In the genomic region with DNA sequence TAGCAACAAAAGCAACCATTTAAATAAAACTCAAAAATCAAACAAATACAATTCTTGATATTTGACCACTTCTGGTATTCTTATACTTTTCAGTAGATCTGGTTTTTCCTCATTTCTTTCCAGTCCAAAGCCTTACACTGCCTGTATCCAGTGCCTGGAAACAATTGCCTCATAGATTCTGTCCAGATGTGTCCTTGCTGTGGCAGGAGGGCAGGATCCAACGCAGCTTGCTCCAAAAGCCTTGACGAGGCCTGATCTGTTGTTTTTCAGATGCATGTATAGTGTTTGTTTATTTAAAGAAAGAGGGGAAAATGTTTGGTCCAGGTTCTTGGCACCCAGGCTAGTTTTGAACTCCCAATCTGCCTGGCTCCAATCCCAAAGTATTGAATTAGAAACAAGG, we compare ENCODE assay signal across 28 mouse cellular contexts. TPM values are rescaled to one million over a fixed set of nuclear protein-coding genes. Genes with fewer than 3 reads are reported as not detected.
DNase-seq lines count a peak whose midpoint lies in the region; ATAC-seq and TF ChIP-seq lines count a peak whose summit lies in the region.
"Had no signal": no experiment of that assay in that cellular context is flagged by ENCODE, and none has a peak within 500 bp of the region (broad histone marks: within the 10 kb centered on the region; RNA-seq: fewer than 3 reads in every experiment).

No protein-coding gene starts in this region.

- 27% methylated on average over 2 of the region's 2 CpGs for WGBS in embryonic facial prominence, embryonic 11.5 days

- no peak overlapping the region for H3K9ac ChIP-seq in embryonic facial prominence, embryonic 11.5 days (replicated peaks; ENCODE audit: low read length)
- H3K9ac ChIP-seq: forebrain, embryonic 13.5 days; heart, embryonic 13.5 days; hindbrain, embryonic 14.5 days had no signal

- H3K9me3 ChIP-seq in embryonic facial prominence, embryonic 11.5 days (replicated peaks; ENCODE audit: control insufficient read depth, low read length): no peaks in the 10 kb centered on the region
- H3K9me3 ChIP-seq: forebrain, embryonic 10.5 days; forebrain, embryonic 13.5 days; G1E; heart, embryonic 10.5 days; heart, embryonic 13.5 days had no signal

- TF ChIP-seq CTCF in layer of hippocampus, adult 2 months (conservative IDR thresholded peaks at IDR 0.05): no peak

- ATAC-seq in embryonic facial prominence, embryonic 11.5 days (replicated peaks; ENCODE audit: insufficient number of reproducible peaks, low FRiP score, low TSS enrichment, low read depth): no peak
- no peak for ATAC-seq in inflammation-experienced regulatory T-cells, adult 6 months
- ATAC-seq: forebrain, embryonic 13.5 days; forebrain, embryonic 16.5 days; hindbrain, postnatal 0 days had no signal

- no peaks in the 10 kb centered on the region for H3K36me3 ChIP-seq in embryonic facial prominence, embryonic 11.5 days (replicated peaks; ENCODE audit: control insufficient read depth, insufficient read depth, low read depth, low read length)
- H3K36me3 ChIP-seq: G1E; heart, embryonic 10.5 days; heart, embryonic 13.5 days had no signal

- H3K4me1 ChIP-seq in embryonic facial prominence, embryonic 11.5 days (ENCODE audit: control insufficient read depth, insufficient read depth, low read length): no peaks in the 10 kb centered on the region
- H3K4me1 ChIP-seq: heart, embryonic 10.5 days; heart, embryonic 13.5 days had no signal

- no peak overlapping the region for H3K4me2 ChIP-seq in embryonic facial prominence, embryonic 11.5 days (ENCODE audit: low read depth, low read length)
- H3K4me2 ChIP-seq: forebrain, embryonic 13.5 days; heart, embryonic 13.5 days; hindbrain, embryonic 14.5 days had no signal

- peak overlapping the region; percentile 59 for H3K27ac ChIP-seq in layer of hippocampus, adult 2 months
- no peak overlapping the region for H3K27ac ChIP-seq in embryonic facial prominence, embryonic 11.5 days (replicated peaks; ENCODE audit: low read depth, low read length)
- H3K27ac ChIP-seq: forebrain, embryonic 10.5 days; forebrain, embryonic 13.5 days; heart, embryonic 10.5 days; heart, embryonic 13.5 days; hindbrain, embryonic 14.5 days; hindbrain, postnatal 0 days had no signal

- no peaks in the 10 kb centered on the region for H3K27me3 ChIP-seq in embryonic facial prominence, embryonic 11.5 days (ENCODE audit: control insufficient read depth, insufficient read depth, low read length)
- H3K27me3 ChIP-seq: forebrain, embryonic 13.5 days; heart, embryonic 13.5 days had no signal

- no peak for DNase-seq in layer of hippocampus, adult 2 months (ENCODE audit: low spot score in 2 of 2)
- DNase-seq in layer of hippocampus, adult 8-10 months (ENCODE audit: low spot score in 2 of 2): no peak
- DNase-seq in NIH3T3 (ENCODE audit: low read depth): peak; percentile 49
- peak; percentile 63 for DNase-seq in brain, adult 2 months (ENCODE audit: low read depth, low spot score)
- peak; percentile 59 for DNase-seq in embryonic facial prominence, embryonic 11.5 days (ENCODE audit: low spot score)
- DNase-seq in thymus, postnatal 0 days (ENCODE audit: low spot score): no peak
- DNase-seq: adrenal gland, adult 8-10 months; adrenal gland, postnatal 25 days; B cell, adult 2 months; cerebellum, adult 11 months; cerebellum, adult 2 months; cerebellum, adult 9-11 months; cerebellum, postnatal 25 days; gastrocnemius, postnatal 14 days; heart, adult 18-20 months; heart, postnatal 14 days; heart, postnatal 4 days had no signal

- no peak overlapping the region for H3K4me3 ChIP-seq in layer of hippocampus, adult 2 months
- no peak overlapping the region for H3K4me3 ChIP-seq in embryonic facial prominence, embryonic 11.5 days (ENCODE audit: low read depth, low read length)
- H3K4me3 ChIP-seq: forebrain, embryonic 10.5 days; forebrain, embryonic 13.5 days; heart, embryonic 10.5 days; heart, embryonic 13.5 days had no signal

RNA-seq across cellular contexts. Expression of a gene that starts 34.7 kb away (rescaled TPM):
- 100 to 1,000 TPM; 274 to 276 TPM for total RNA-seq in layer of hippocampus, adult 2 months (2021)
- 100 to 1,000 TPM; 259 to 276 (median 263) TPM for total RNA-seq in layer of hippocampus, adult 8-10 months (2022)
- polyA plus RNA-seq in embryonic facial prominence, embryonic 11.5 days (2014; fragmentation: Nextera tagmentation; extraction: Ambion mirVana): 107 and 110 TPM in 2 replicates
- 1.1 and 1.5 TPM in 2 replicates for polyA plus RNA-seq in thymus, postnatal 0 days (2015; fragmentation: Nextera tagmentation; extraction: Ambion mirVana)
- polyA plus RNA-seq in inflammation-experienced regulatory T-cells, adult 6 months (2017; shearing (Covaris generic)): not detected
- total RNA-seq: CH12.LX; common myeloid progenitor, adult 5-6 weeks had no signal
- polyA plus RNA-seq: G1E had no signal

RNA-seq across cellular contexts. Expression of a gene that starts 59.2 kb away (rescaled TPM):
- 100 to 1,000 TPM in 1 of 2 experiments, 10 to 100 TPM in 1; 97.7 to 102 TPM for total RNA-seq in layer of hippocampus, adult 2 months (2021)
- 100 to 1,000 TPM in 2 of 4 experiments, 10 to 100 TPM in 2; 90.8 to 109 (median 99.9) TPM for total RNA-seq in layer of hippocampus, adult 8-10 months (2022)
- 71.0 and 73.6 TPM in 2 replicates for polyA plus RNA-seq in embryonic facial prominence, embryonic 11.5 days (2014; fragmentation: Nextera tagmentation; extraction: Ambion mirVana)
- polyA plus RNA-seq in thymus, postnatal 0 days (2015; fragmentation: Nextera tagmentation; extraction: Ambion mirVana): 40.8 and 41.6 TPM in 2 replicates
- 10 to 100 TPM; 13.2 to 20.3 (median 16.4) TPM for polyA plus RNA-seq in inflammation-experienced regulatory T-cells, adult 6 months (2017; shearing (Covaris generic))

Comparison
In these comparisons a context has a peak if more than half of its experiments do, and no peak if none do; other contexts are left out.
1. DNase-seq: peak in NIH3T3 (single experiment), brain, adult 2 months (single experiment) and embryonic facial prominence, embryonic 11.5 days (single experiment); none in layer of hippocampus, adult 2 months (0 of 2), layer of hippocampus, adult 8-10 months (0 of 2) and thymus, postnatal 0 days (single experiment).
2. RNA of a gene that starts 34.7 kb away (polyA plus RNA-seq): 107 to 110 TPM in embryonic facial prominence, embryonic 11.5 days; 1.1 to 1.5 TPM in thymus, postnatal 0 days and not detected in inflammation-experienced regulatory T-cells, adult 6 months; every median in the first group is over 10 times any median in the second.